Mouse (Mus musculus): ENCODE results near the gene Fam183b. TPM values are rescaled to one million over a fixed set of nuclear protein-coding genes. Genes with fewer than 3 reads are reported as not detected.
"Not testable (repeated sequence)": the region's sequence is repeated elsewhere in the genome, so short reads cannot be mapped to it uniquely, and the experiment has no call there.

Gene Fam183b
- not detected in 2 replicates for polyA plus RNA-seq (2014; fragmentation: Nextera tagmentation; extraction: Ambion mirVana)

- Histone ChIP-seq H3K9ac (ENCODE audit: low read length) (no peak within 1 kb of the TSS), H3K4me2 (ENCODE audit: low read depth, severe bottlenecking) (no peak within 1 kb of the TSS), H3K4me3 (ENCODE audit: low read depth, low read length) (no peak within 1 kb of the TSS), H3K36me3 (ENCODE audit: control insufficient read depth, insufficient read depth, low read length) (no peaks in the 10 kb centered on the region), H3K27me3 (ENCODE audit: control insufficient read depth, insufficient read depth, low read length) (no peaks in the 10 kb centered on the region), H3K27ac (replicated peaks; ENCODE audit: low read depth, low read length) (no peak within 1 kb of the TSS), H3K4me1 (ENCODE audit: control insufficient read depth, insufficient read depth, low read length) (no peaks in the 10 kb centered on the region), H3K9me3 (ENCODE audit: control insufficient read depth, low read length) (no peaks in the 10 kb centered on the region)
- DNase-seq (ENCODE audit: low spot score) (peak; percentile 24), ATAC-seq (ENCODE audit: insufficient number of reproducible peaks, low FRiP score, low TSS enrichment, low read depth) (no peak)
- 46% methylated on average over 14 of the region's 14 CpGs for WGBS
Observed at GRCm38 (mm10) chr11:58801558-58802228, at the start of gene Fam183b. TSS of gene Fam183b (minus strand) at chr11:58801960.

DNA sequence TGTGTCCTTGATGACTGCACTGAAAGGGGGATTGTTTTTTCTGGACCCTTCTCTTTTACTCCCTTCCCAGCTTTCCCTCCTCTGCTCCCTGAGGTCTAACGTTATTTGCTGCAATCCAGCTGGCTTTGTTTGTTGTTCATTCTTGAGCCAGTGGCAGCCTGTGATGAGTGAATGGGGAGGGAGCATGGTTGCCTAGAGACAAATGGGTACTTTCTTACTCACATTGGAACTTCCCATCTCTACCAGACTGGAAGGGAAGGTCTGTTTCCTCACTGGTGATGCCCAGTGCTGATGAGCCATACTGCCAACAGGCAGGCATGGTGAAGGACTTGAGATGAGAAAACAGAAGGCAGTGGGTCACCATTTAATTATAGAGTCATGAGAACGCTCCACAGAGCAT is 48.0 kb upstream of the Fam183b start:
- DNase-seq (ENCODE audit: low spot score) (no peak), ATAC-seq (ENCODE audit: insufficient number of reproducible peaks, low FRiP score, low TSS enrichment, low read depth) (no peak)
- H3K4me2 ChIP-seq (ENCODE audit: low read depth, severe bottlenecking): no peak overlapping the region
- H3K27ac ChIP-seq (replicated peaks; ENCODE audit: low read depth, low read length): no peak overlapping the region
- no peaks in the 10 kb centered on the region for H3K9me3 ChIP-seq (ENCODE audit: control insufficient read depth, low read length)
- H3K27me3 ChIP-seq (ENCODE audit: control insufficient read depth, insufficient read depth, low read length): no peaks in the 10 kb centered on the region
- H3K36me3 ChIP-seq (ENCODE audit: control insufficient read depth, insufficient read depth, low read length): peaks cover 2% of the 10 kb centered on the region; the same call in 1 of the 2 replicates
- WGBS: 78% methylated on average over 2 of the region's 2 CpGs
- no peak overlapping the region for H3K9ac ChIP-seq (ENCODE audit: low read length)
- H3K4me1 ChIP-seq (ENCODE audit: control insufficient read depth, insufficient read depth, low read length): peaks cover 3% of the 10 kb centered on the region
- no peak overlapping the region for H3K4me3 ChIP-seq (ENCODE audit: low read depth, low read length)

GRCm38 (mm10) chr11:58847636-58848035 is 45.9 kb upstream of the Fam183b start:
- no peaks in the 10 kb centered on the region for H3K9me3 ChIP-seq (ENCODE audit: control insufficient read depth, low read length)
- DNase-seq (ENCODE audit: low spot score) (no peak), ATAC-seq (ENCODE audit: insufficient number of reproducible peaks, low FRiP score, low TSS enrichment, low read depth) (no peak)
- 50% methylated on average over 9 of the region's 9 CpGs for WGBS
- H3K27me3 ChIP-seq (ENCODE audit: control insufficient read depth, insufficient read depth, low read length): no peaks in the 10 kb centered on the region
- H3K4me2 ChIP-seq (ENCODE audit: low read depth, severe bottlenecking): peak overlapping the region; percentile 66
- H3K9ac ChIP-seq (ENCODE audit: low read length): peak overlapping the region; percentile 75
- peaks cover 2% of the 10 kb centered on the region; the same call in 1 of the 2 replicates for H3K36me3 ChIP-seq (ENCODE audit: control insufficient read depth, insufficient read depth, low read length)
- H3K4me3 ChIP-seq (ENCODE audit: low read depth, low read length): peak overlapping the region; percentile 71
- peaks cover 3% of the 10 kb centered on the region for H3K4me1 ChIP-seq (ENCODE audit: control insufficient read depth, insufficient read depth, low read length)
- H3K27ac ChIP-seq (replicated peaks; ENCODE audit: low read depth, low read length): no peak overlapping the region

DNA sequence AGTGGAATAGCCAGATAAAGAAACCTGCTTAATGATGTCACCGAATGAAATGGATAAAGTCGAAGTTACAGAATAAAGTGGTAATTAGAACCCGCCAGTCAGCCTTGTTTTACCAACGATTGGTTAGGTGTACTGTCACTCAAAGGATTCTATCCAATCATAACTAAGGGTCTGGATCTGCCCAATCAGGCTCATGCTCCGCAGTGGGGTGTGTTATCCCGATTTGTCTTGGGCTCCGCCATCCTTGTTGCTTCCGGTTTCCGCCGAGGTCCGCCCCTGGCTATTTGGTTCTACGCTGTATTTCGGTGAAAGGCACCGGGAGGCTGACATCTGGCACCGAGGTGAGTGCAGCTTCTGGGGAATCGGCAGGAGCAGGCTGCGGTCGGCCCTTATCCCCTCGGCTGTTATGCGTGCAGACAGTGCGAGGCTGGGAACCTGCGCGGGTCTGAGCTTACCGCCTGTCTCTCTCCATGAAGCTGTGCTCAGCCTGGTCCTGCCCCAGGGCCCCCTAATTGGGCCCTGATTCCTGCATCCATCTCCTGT is 45.2 kb upstream of the Fam183b start, which contains the start of gene Gm12258:
Gene Gm12258 (plus strand): TSS at position 240 of the 543 bp plus-strand sequence.
- H3K4me2 ChIP-seq (ENCODE audit: low read depth, severe bottlenecking): peak within 1 kb of the TSS; percentile 66
- WGBS: 0% methylated on average over 24 of the region's 24 CpGs
- no peaks in the 10 kb centered on the region for H3K9me3 ChIP-seq (ENCODE audit: control insufficient read depth, low read length)
- peak within 1 kb of the TSS; percentile 71 for H3K4me3 ChIP-seq (ENCODE audit: low read depth, low read length)
- peak; percentile 100 for ATAC-seq (ENCODE audit: insufficient number of reproducible peaks, low FRiP score, low TSS enrichment, low read depth)
- DNase-seq (ENCODE audit: low spot score): peak; percentile 85
- peaks cover 3% of the 10 kb centered on the region for H3K4me1 ChIP-seq (ENCODE audit: control insufficient read depth, insufficient read depth, low read length)
- H3K36me3 ChIP-seq (ENCODE audit: control insufficient read depth, insufficient read depth, low read length): peaks cover 2% of the 10 kb centered on the region; the same call in 1 of the 2 replicates
- H3K27ac ChIP-seq (replicated peaks; ENCODE audit: low read depth, low read length): no peak within 1 kb of the TSS
- peak within 1 kb of the TSS; percentile 75 for H3K9ac ChIP-seq (ENCODE audit: low read length)
- no peaks in the 10 kb centered on the region for H3K27me3 ChIP-seq (ENCODE audit: control insufficient read depth, insufficient read depth, low read length)

DNA sequence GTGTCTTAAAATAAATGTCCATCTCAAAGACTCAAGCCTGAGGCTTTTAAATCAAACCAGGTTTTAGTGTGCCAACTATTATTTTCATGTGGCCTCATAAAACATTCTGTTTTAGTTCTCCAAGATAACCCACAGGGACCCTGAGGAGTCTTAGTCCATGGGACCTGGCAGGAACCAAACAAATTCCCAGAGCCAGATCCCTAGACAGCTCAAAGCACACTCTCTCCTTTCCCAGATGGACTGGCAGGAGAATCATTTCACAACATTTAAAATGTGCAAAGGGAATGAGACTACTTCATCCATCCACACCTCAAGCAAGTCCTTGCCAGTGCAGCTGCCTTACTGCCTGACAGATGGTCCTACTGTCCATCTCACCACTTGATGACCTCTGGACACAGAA is 37.2 kb upstream of the Fam183b start, which contains the start of gene Olfr311:
Gene Olfr311 (plus strand): TSS at position 301 of the 400 bp plus-strand sequence.
- H3K9me3 ChIP-seq (ENCODE audit: control insufficient read depth, low read length); H3K4me3 ChIP-seq (ENCODE audit: low read depth, low read length); H3K27me3 ChIP-seq (ENCODE audit: control insufficient read depth, insufficient read depth, low read length); H3K4me2 ChIP-seq (ENCODE audit: low read depth, severe bottlenecking); H3K36me3 ChIP-seq (ENCODE audit: control insufficient read depth, insufficient read depth, low read length); DNase-seq (ENCODE audit: low spot score); ATAC-seq (ENCODE audit: insufficient number of reproducible peaks, low FRiP score, low TSS enrichment, low read depth); H3K4me1 ChIP-seq (ENCODE audit: control insufficient read depth, insufficient read depth, low read length); H3K9ac ChIP-seq (ENCODE audit: low read length); H3K27ac ChIP-seq (replicated peaks; ENCODE audit: low read depth, low read length): not testable (repeated sequence)

DNA sequence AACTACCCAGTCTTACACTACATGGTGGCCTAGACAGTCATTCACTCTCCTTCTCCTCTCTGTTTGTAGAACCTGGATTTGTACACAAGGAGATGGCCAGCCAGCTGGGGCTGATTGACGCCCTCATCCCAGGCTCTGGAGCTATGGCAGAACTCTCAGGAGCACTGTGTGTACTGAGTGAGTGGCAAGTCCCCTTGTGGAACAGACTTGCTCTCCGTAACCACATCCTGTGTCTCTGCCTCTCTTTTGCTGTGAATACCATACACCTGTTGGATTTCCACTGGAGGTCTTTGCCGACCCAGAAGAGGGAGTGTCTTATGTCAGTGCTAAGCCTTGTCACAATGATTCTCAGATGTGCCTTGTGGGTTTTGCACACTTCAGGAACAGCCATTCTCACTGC is 30.8 kb upstream of the Fam183b start:
- not testable (repeated sequence) for H3K27ac ChIP-seq (replicated peaks; ENCODE audit: low read depth, low read length); ATAC-seq (ENCODE audit: insufficient number of reproducible peaks, low FRiP score, low TSS enrichment, low read depth); DNase-seq (ENCODE audit: low spot score); H3K36me3 ChIP-seq (ENCODE audit: control insufficient read depth, insufficient read depth, low read length); H3K4me3 ChIP-seq (ENCODE audit: low read depth, low read length); H3K4me2 ChIP-seq (ENCODE audit: low read depth, severe bottlenecking); H3K4me1 ChIP-seq (ENCODE audit: control insufficient read depth, insufficient read depth, low read length); H3K9me3 ChIP-seq (ENCODE audit: control insufficient read depth, low read length); H3K9ac ChIP-seq (ENCODE audit: low read length); H3K27me3 ChIP-seq (ENCODE audit: control insufficient read depth, insufficient read depth, low read length)
- WGBS: 73% methylated on average over 3 of the region's 3 CpGs

DNA sequence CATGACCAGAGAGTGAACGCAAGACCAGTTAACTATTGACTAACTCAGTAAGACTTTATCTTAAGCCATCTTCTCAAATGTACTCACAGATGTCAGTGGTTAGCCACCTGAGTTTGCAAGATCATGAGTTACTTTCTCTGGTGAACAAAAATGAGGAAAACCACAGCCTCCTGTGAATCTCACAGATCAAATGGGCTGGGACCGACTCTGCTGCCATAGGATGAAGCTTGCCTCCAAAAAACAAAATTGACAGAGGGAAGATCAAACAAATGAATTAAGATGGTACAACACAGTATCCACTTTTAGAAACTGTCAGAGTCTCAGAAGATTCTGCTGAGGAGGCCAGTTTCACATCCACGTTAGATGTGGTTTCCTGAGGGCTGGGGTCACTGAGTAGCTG is 28.0 kb upstream of the Fam183b start:
- H3K4me2 ChIP-seq (ENCODE audit: low read depth, severe bottlenecking): no peak overlapping the region
- no peak for ATAC-seq (ENCODE audit: insufficient number of reproducible peaks, low FRiP score, low TSS enrichment, low read depth)
- no peaks in the 10 kb centered on the region for H3K4me1 ChIP-seq (ENCODE audit: control insufficient read depth, insufficient read depth, low read length)
- H3K9ac ChIP-seq (ENCODE audit: low read length): no peak overlapping the region
- no peak for DNase-seq (ENCODE audit: low spot score)
- no peak overlapping the region for H3K27ac ChIP-seq (replicated peaks; ENCODE audit: low read depth, low read length)
- H3K4me3 ChIP-seq (ENCODE audit: low read depth, low read length): no peak overlapping the region
- no peaks in the 10 kb centered on the region for H3K36me3 ChIP-seq (ENCODE audit: control insufficient read depth, insufficient read depth, low read length)
- H3K27me3 ChIP-seq (ENCODE audit: control insufficient read depth, insufficient read depth, low read length): no peaks in the 10 kb centered on the region
- WGBS: 84% methylated on average over 3 of the region's 3 CpGs
- H3K9me3 ChIP-seq (ENCODE audit: control insufficient read depth, low read length): no peaks in the 10 kb centered on the region

DNA sequence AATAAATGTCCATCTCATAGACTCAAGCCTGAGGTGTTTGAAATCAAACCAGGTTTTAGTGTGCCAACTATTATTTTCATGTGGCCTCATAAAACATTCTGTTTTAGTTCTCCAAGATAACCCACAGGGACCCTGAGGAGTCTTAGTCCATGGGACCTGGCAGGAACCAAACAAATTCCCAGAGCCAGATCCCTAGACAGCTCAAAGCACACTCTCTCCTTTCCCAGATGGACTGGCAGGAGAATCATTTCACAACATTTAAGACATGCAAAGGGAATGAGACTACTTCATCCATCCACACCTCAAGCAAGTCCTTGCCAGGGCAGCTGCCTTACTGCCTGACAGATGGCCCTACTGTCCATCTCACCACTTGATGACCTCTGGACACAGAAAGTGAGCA is 27.2 kb upstream of the Fam183b start, which contains the start of gene Olfr312:
Gene Olfr312 (plus strand): TSS at position 301 of the 400 bp plus-strand sequence.
- not testable (repeated sequence) for H3K4me2 ChIP-seq (ENCODE audit: low read depth, severe bottlenecking); DNase-seq (ENCODE audit: low spot score); ATAC-seq (ENCODE audit: insufficient number of reproducible peaks, low FRiP score, low TSS enrichment, low read depth); H3K4me3 ChIP-seq (ENCODE audit: low read depth, low read length); H3K36me3 ChIP-seq (ENCODE audit: control insufficient read depth, insufficient read depth, low read length); H3K9me3 ChIP-seq (ENCODE audit: control insufficient read depth, low read length); H3K27me3 ChIP-seq (ENCODE audit: control insufficient read depth, insufficient read depth, low read length); H3K4me1 ChIP-seq (ENCODE audit: control insufficient read depth, insufficient read depth, low read length); H3K9ac ChIP-seq (ENCODE audit: low read length); H3K27ac ChIP-seq (replicated peaks; ENCODE audit: low read depth, low read length)
